Mouse (Mus musculus) testis, adult 2 months (tissue): ENCODE measurements around the gene Prmt7.

Experiments
- CTCF ChIP-seq: fragments of 200-500 bp; IDR thresholded peaks from 2 replicates; pipeline ENCODE4 v1.5.1; 2012; ENCODE audit warnings: low read depth, mild to moderate bottlenecking, inconsistent platforms, low read length, moderate library complexity; ENCODE audit not compliant: control insufficient read depth, insufficient read depth, insufficient replicate concordance
- POLR2A ChIP-seq: fragments of 200-500 bp; IDR thresholded peaks from 2 replicates; pipeline ENCODE4 v1.6.1; 2012; ENCODE audit warnings: low read depth, mild to moderate bottlenecking, inconsistent platforms, low read length, moderate library complexity; ENCODE audit not compliant: control insufficient read depth

GRCm38 (mm10) chr8:106271378-106271777, 60.6 kb downstream of the Prmt7 start:
- no peak for TF ChIP-seq CTCF
- no peak for TF ChIP-seq POLR2A
